Mouse (Mus musculus): ENCODE data around the gene Rlbp1.

Rlbp1 gene

GRCm38 (mm10) chr7:79375594-79375993 lies 11.3 kb downstream of the Rlbp1 start:
- DNase-seq: no peak

- no peak for DNase-seq
These were observed 12.8 kb downstream of the Rlbp1 start for GRCm38 (mm10) chr7:79374017-79374416.

GRCm38 (mm10) chr7:79371321-79371879 lies 15.4 kb downstream of the Rlbp1 start:
- peak; percentile 86 for DNase-seq

- DNase-seq: no peak
These were observed 17.4 kb downstream of the Rlbp1 start for GRCm38 (mm10) chr7:79369416-79369815.

GRCm38 (mm10) chr7:79368664-79369063 lies 18.2 kb downstream of the Rlbp1 start:
- DNase-seq: no peak

GRCm38 (mm10) chr7:79363370-79364043 lies 23.3 kb downstream of the Rlbp1 start:
- DNase-seq: peak; percentile 72

- DNase-seq: no peak
These were observed 24.0 kb downstream of the Rlbp1 start for GRCm38 (mm10) chr7:79362830-79363229.

GRCm38 (mm10) chr7:79362208-79362607 lies 24.6 kb downstream of the Rlbp1 start:
- DNase-seq: no peak

- no peak for DNase-seq
These were observed 26.8 kb downstream of the Rlbp1 start for GRCm38 (mm10) chr7:79360056-79360455.

- no peak for DNase-seq
These were observed 27.7 kb downstream of the Rlbp1 start for GRCm38 (mm10) chr7:79359183-79359435.

GRCm38 (mm10) chr7:79358350-79359182 lies 28.3 kb downstream of the Rlbp1 start:
- peak; percentile 74 for DNase-seq

GRCm38 (mm10) chr7:79349738-79350386 lies 37.0 kb downstream of the Rlbp1 start:
- peak; percentile 72 for DNase-seq

- DNase-seq: no peak
These were observed 38.0 kb downstream of the Rlbp1 start for GRCm38 (mm10) chr7:79348816-79349215.

GRCm38 (mm10) chr7:79347108-79347813 lies 39.6 kb downstream of the Rlbp1 start:
- no peak for DNase-seq

GRCm38 (mm10) chr7:79346555-79347075 lies 40.2 kb downstream of the Rlbp1 start:
- DNase-seq: no peak

- peak; percentile 59 for DNase-seq
These were observed 40.9 kb downstream of the Rlbp1 start for GRCm38 (mm10) chr7:79345902-79346301.

GRCm38 (mm10) chr7:79336362-79336910 lies 50.4 kb downstream of the Rlbp1 start:
- DNase-seq: no peak

GRCm38 (mm10) chr7:79333419-79333818 lies 53.4 kb downstream of the Rlbp1 start:
- no peak for DNase-seq

GRCm38 (mm10) chr7:79331197-79331596 lies 55.7 kb downstream of the Rlbp1 start:
- DNase-seq: no peak

GRCm38 (mm10) chr7:79328769-79329168 lies 58.1 kb downstream of the Rlbp1 start:
- no peak for DNase-seq
